Mouse (Mus musculus): ENCODE measurements around the gene Wars. TPM values are rescaled to one million over a fixed set of nuclear protein-coding genes. Genes with fewer than 3 reads are reported as not detected.

Wars gene
- total and polyA plus RNA-seq, 2 experiments from 2014 or later, result 43.0 to 80.1 TPM

GRCm38 (mm10) chr12:108931341-108932053 lies 37.5 kb upstream of the Wars start:
- H3K27ac ChIP-seq (ENCODE audit: low read depth), result no peak overlapping the region
- H3K4me2 ChIP-seq (ENCODE audit: low read depth, low read length), result no peak overlapping the region
- H3K27me3 ChIP-seq (ENCODE audit: control insufficient read depth, insufficient read depth, low read length), result no peaks in the 10 kb centered on the region
- no peak overlapping the region for H3K9ac ChIP-seq (replicated peaks; ENCODE audit: low read depth, low read length)
- WGBS, result 60% methylated on average over 7 of the region's 7 CpGs
- no peaks in the 10 kb centered on the region for H3K9me3 ChIP-seq (replicated peaks; ENCODE audit: control insufficient read depth, low read length)
- DNase-seq (ENCODE audit: low spot score) (no peak), ATAC-seq (ENCODE audit: insufficient read depth, low read depth) (no peak)
- H3K4me1 ChIP-seq (ENCODE audit: control insufficient read depth, insufficient read depth), result peaks cover 3% of the 10 kb centered on the region; the same call in 1 of the 2 replicates
- no peak overlapping the region for H3K4me3 ChIP-seq (ENCODE audit: low read depth, low read length)
- TF ChIP-seq EP300 (IDR thresholded peaks at IDR 0.05; ENCODE audit: low read depth), result no peak
- TF ChIP-seq CTCF (IDR thresholded peaks at IDR 0.05; ENCODE audit: low read depth), result no peak
- no peaks in the 10 kb centered on the region for H3K36me3 ChIP-seq (replicated peaks; ENCODE audit: control insufficient read depth, insufficient read depth, low read length)

GRCm38 (mm10) chr12:108929475-108929874 lies 35.5 kb upstream of the Wars start:
- Histone ChIP-seq H3K9ac (replicated peaks; ENCODE audit: low read depth, low read length) (no peak overlapping the region), H3K27me3 (ENCODE audit: control insufficient read depth, insufficient read depth, low read length) (no peaks in the 10 kb centered on the region), H3K4me2 (ENCODE audit: low read depth, low read length) (no peak overlapping the region), H3K4me1 (ENCODE audit: control insufficient read depth, insufficient read depth) (no peaks in the 10 kb centered on the region), H3K36me3 (replicated peaks; ENCODE audit: control insufficient read depth, insufficient read depth, low read length) (no peaks in the 10 kb centered on the region), H3K9me3 (replicated peaks; ENCODE audit: control insufficient read depth, low read length) (no peaks in the 10 kb centered on the region), H3K27ac (ENCODE audit: low read depth) (no peak overlapping the region), H3K4me3 (ENCODE audit: low read depth, low read length) (no peak overlapping the region)
- WGBS, result 41% methylated on average over 3 of the region's 3 CpGs
- ATAC-seq (ENCODE audit: insufficient read depth, low read depth), result no peak
- TF ChIP-seq CTCF (IDR thresholded peaks at IDR 0.05; ENCODE audit: low read depth) (no peak), EP300 (IDR thresholded peaks at IDR 0.05; ENCODE audit: low read depth) (no peak)
- DNase-seq (ENCODE audit: low spot score), result no peak

GRCm38 (mm10) chr12:108928249-108928648 lies 34.3 kb upstream of the Wars start:
- H3K27ac ChIP-seq (ENCODE audit: low read depth), result no peak overlapping the region

GRCm38 (mm10) chr12:108926606-108927111 lies 32.7 kb upstream of the Wars start:
- H3K27ac ChIP-seq (ENCODE audit: low read depth), result no peak overlapping the region
- H3K9me3 ChIP-seq (replicated peaks; ENCODE audit: control insufficient read depth, low read length), result no peaks in the 10 kb centered on the region
- no peaks in the 10 kb centered on the region for H3K36me3 ChIP-seq (replicated peaks; ENCODE audit: control insufficient read depth, insufficient read depth, low read length)
- H3K9ac ChIP-seq (replicated peaks; ENCODE audit: low read depth, low read length), result no peak overlapping the region
- H3K4me2 ChIP-seq (ENCODE audit: low read depth, low read length), result no peak overlapping the region
- TF ChIP-seq EP300 (IDR thresholded peaks at IDR 0.05; ENCODE audit: low read depth), result no peak
- TF ChIP-seq CTCF (IDR thresholded peaks at IDR 0.05; ENCODE audit: low read depth), result no peak
- no peak overlapping the region for H3K4me3 ChIP-seq (ENCODE audit: low read depth, low read length)
- no peaks in the 10 kb centered on the region for H3K4me1 ChIP-seq (ENCODE audit: control insufficient read depth, insufficient read depth)
- H3K27me3 ChIP-seq (ENCODE audit: control insufficient read depth, insufficient read depth, low read length), result no peaks in the 10 kb centered on the region
- WGBS, result 76% methylated on average over 9 of the region's 11 CpGs
- ATAC-seq (ENCODE audit: insufficient read depth, low read depth), result no peak
- no peak for DNase-seq (ENCODE audit: low spot score)

More at GRCm38 (mm10) chr12:108928249-108928648, 34.3 kb upstream of the Wars start:
- 73% methylated on average over 2 of the region's 2 CpGs for WGBS
- no peak overlapping the region for H3K9ac ChIP-seq (replicated peaks; ENCODE audit: low read depth, low read length)
- H3K27me3 ChIP-seq (ENCODE audit: control insufficient read depth, insufficient read depth, low read length), result no peaks in the 10 kb centered on the region
- ATAC-seq (ENCODE audit: insufficient read depth, low read depth) (no peak), DNase-seq (ENCODE audit: low spot score) (no peak)
- H3K9me3 ChIP-seq (replicated peaks; ENCODE audit: control insufficient read depth, low read length), result no peaks in the 10 kb centered on the region
- H3K4me1 ChIP-seq (ENCODE audit: control insufficient read depth, insufficient read depth), result no peaks in the 10 kb centered on the region
- no peak overlapping the region for H3K4me2 ChIP-seq (ENCODE audit: low read depth, low read length)
- H3K36me3 ChIP-seq (replicated peaks; ENCODE audit: control insufficient read depth, insufficient read depth, low read length), result no peaks in the 10 kb centered on the region
- H3K4me3 ChIP-seq (ENCODE audit: low read depth, low read length), result no peak overlapping the region
- TF ChIP-seq EP300 (IDR thresholded peaks at IDR 0.05; ENCODE audit: low read depth) (no peak), CTCF (IDR thresholded peaks at IDR 0.05; ENCODE audit: low read depth) (no peak)

- DNase-seq (ENCODE audit: low spot score) (no peak), ATAC-seq (ENCODE audit: insufficient read depth, low read depth) (no peak)
- H3K4me1 ChIP-seq (ENCODE audit: control insufficient read depth, insufficient read depth), result no peaks in the 10 kb centered on the region
- H3K36me3 ChIP-seq (replicated peaks; ENCODE audit: control insufficient read depth, insufficient read depth, low read length), result no peaks in the 10 kb centered on the region
- no peak overlapping the region for H3K4me2 ChIP-seq (ENCODE audit: low read depth, low read length)
- no peaks in the 10 kb centered on the region for H3K27me3 ChIP-seq (ENCODE audit: control insufficient read depth, insufficient read depth, low read length)
- H3K9ac ChIP-seq (replicated peaks; ENCODE audit: low read depth, low read length), result no peak overlapping the region
- no peak overlapping the region for H3K27ac ChIP-seq (ENCODE audit: low read depth)
- no peaks in the 10 kb centered on the region for H3K9me3 ChIP-seq (replicated peaks; ENCODE audit: control insufficient read depth, low read length)
- H3K4me3 ChIP-seq (ENCODE audit: low read depth, low read length), result no peak overlapping the region
- WGBS, result 65% methylated on average over 4 of the region's 4 CpGs
- no peak for TF ChIP-seq CTCF (IDR thresholded peaks at IDR 0.05; ENCODE audit: low read depth)
- TF ChIP-seq EP300 (IDR thresholded peaks at IDR 0.05; ENCODE audit: low read depth), result no peak
Observed at GRCm38 (mm10) chr12:108918753-108919152, 24.8 kb upstream of the Wars start.
